Mouse (Mus musculus) neural tube, embryonic 14.5 days (tissue): ENCODE results near the gene Ripor3. TPM values are rescaled to one million over a fixed set of nuclear protein-coding genes. Genes with fewer than 3 reads are reported as not detected.

Source experiments
- ATAC-seq: fragments of 200-750 bp; cut with Nextera tagmentation; 2 replicates; pipeline ENCODE4 v1.8.0; 2017; ENCODE audit warnings: low read depth, mild to moderate bottlenecking, moderate TSS enrichment, moderate library complexity
- H3K27ac ChIP-seq: fragments of 300-500 bp; sonication (generic); 2 replicates; pipeline ENCODE4 v1.5.1; 2014; ENCODE audit warnings: low read depth, mild to moderate bottlenecking, control low read depth, low read length, moderate library complexity, mixed read lengths
- H3K27me3 ChIP-seq: fragments of 300-500 bp; sonication (generic); 2 replicates; pipeline ENCODE4 v1.6.1; 2014; ENCODE audit warnings: low read length; ENCODE audit not compliant: control insufficient read depth, insufficient read depth
- H3K36me3 ChIP-seq: fragments of 300-500 bp; sonication (generic); 2 replicates; pipeline ENCODE4 v1.6.1; 2014; ENCODE audit warnings: low read length, mixed read lengths; ENCODE audit not compliant: control insufficient read depth, insufficient read depth
- H3K4me1 ChIP-seq: fragments of 300-500 bp; sonication (generic); 2 replicates; pipeline ENCODE4 v1.6.1; 2014; ENCODE audit warnings: low read length; ENCODE audit not compliant: control insufficient read depth, insufficient read depth
- H3K4me2 ChIP-seq: fragments of 300-500 bp; sonication (generic); 2 replicates; pipeline ENCODE4 v1.6.1; 2014; ENCODE audit warnings: mild to moderate bottlenecking, low read depth, low read length, control low read depth
- H3K4me3 ChIP-seq: fragments of 300-500 bp; sonication (generic); 2 replicates; pipeline ENCODE4 v1.5.1; 2014; ENCODE audit warnings: low read depth, low read length, control low read depth, mixed read lengths
- H3K9ac ChIP-seq: fragments of 300-500 bp; sonication (generic); replicated peaks from 2 replicates; pipeline ENCODE4 v1.6.1; 2014; ENCODE audit warnings: low read depth, mild to moderate bottlenecking, control low read depth, low read length, mixed read lengths
- H3K9me3 ChIP-seq: fragments of 300-500 bp; sonication (generic); 2 replicates; pipeline ENCODE4 v1.6.1; 2016; ENCODE audit warnings: low read length; ENCODE audit not compliant: control insufficient read depth
- WGBS: fragments of 180-500 bp; shearing (Covaris S2); extraction: QIAGEN DNeasy Blood & Tissue Kit; methylation state at CpG from one replicate; pipeline ENCODE4 v1.1.7; 2014; 5-methylcytosine and 5-hydroxymethylcytosine counted together
- polyA plus RNA-seq: library from polyadenylated mRNA; unstranded; fragments of >200 nt; fragmentation: Nextera tagmentation; extraction: Ambion mirVana; gene quantifications from 2 replicates; pipeline ENCODE4 v1.2.1, GENCODE M21; 2014

Gene Ripor3
- polyA plus RNA-seq, 1 experiment from 2014 or later: 0.09 TPM

GRCm38 (mm10) chr2:167958082-167958788, 52.2 kb downstream of the Ripor3 start:
- H3K4me1 ChIP-seq: peaks cover 5% of the 10 kb centered on the region; the same call in 1 of the 2 replicates
- H3K9ac ChIP-seq: no peak overlapping the region
- WGBS: 49% methylated on average over 5 of the region's 5 CpGs
- H3K36me3 ChIP-seq: no peaks in the 10 kb centered on the region
- no peak overlapping the region for H3K4me2 ChIP-seq
- H3K9me3 ChIP-seq: no peaks in the 10 kb centered on the region
- peak overlapping the region; percentile 22; the same call in 1 of the 2 replicates for H3K27ac ChIP-seq
- H3K4me3 ChIP-seq: no peak overlapping the region
- no peak for ATAC-seq
- H3K27me3 ChIP-seq: no peaks in the 10 kb centered on the region

- Histone ChIP-seq H3K4me3 (no peak overlapping the region), H3K4me2 (no peak overlapping the region), H3K9me3 (no peaks in the 10 kb centered on the region), H3K27ac (no peak overlapping the region), H3K36me3 (no peaks in the 10 kb centered on the region), H3K9ac (no peak overlapping the region), H3K27me3 (no peaks in the 10 kb centered on the region), H3K4me1 (peaks cover 5% of the 10 kb centered on the region; the same call in 1 of the 2 replicates)
- 89% methylated on average over 1 of the region's 1 CpGs for WGBS
- no peak for ATAC-seq
Observed at GRCm38 (mm10) chr2:167957539-167957938, 52.9 kb downstream of the Ripor3 start.

- no peak for ATAC-seq
- no peak overlapping the region for H3K27ac ChIP-seq
- H3K9me3 ChIP-seq: no peaks in the 10 kb centered on the region
- WGBS: 75% methylated on average over 7 of the region's 7 CpGs
- H3K4me2 ChIP-seq: no peak overlapping the region
- H3K36me3 ChIP-seq: no peaks in the 10 kb centered on the region
- H3K9ac ChIP-seq: no peak overlapping the region
- no peaks in the 10 kb centered on the region for H3K27me3 ChIP-seq
- no peak overlapping the region for H3K4me3 ChIP-seq
- H3K4me1 ChIP-seq: peaks cover 5% of the 10 kb centered on the region; the same call in 1 of the 2 replicates
Observed at GRCm38 (mm10) chr2:167954928-167955327, 55.5 kb downstream of the Ripor3 start.

GRCm38 (mm10) chr2:167953819-167954218, 56.6 kb downstream of the Ripor3 start:
- Histone ChIP-seq H3K36me3 (no peaks in the 10 kb centered on the region), H3K9ac (no peak overlapping the region), H3K27me3 (no peaks in the 10 kb centered on the region), H3K4me1 (no peaks in the 10 kb centered on the region), H3K27ac (no peak overlapping the region), H3K4me2 (no peak overlapping the region), H3K4me3 (no peak overlapping the region), H3K9me3 (no peaks in the 10 kb centered on the region)
- ATAC-seq: no peak
- 92% methylated on average over 10 of the region's 10 CpGs for WGBS

GRCm38 (mm10) chr2:167951301-167952211, 58.9 kb downstream of the Ripor3 start:
- Histone ChIP-seq H3K9ac (no peak overlapping the region), H3K9me3 (no peaks in the 10 kb centered on the region), H3K27me3 (no peaks in the 10 kb centered on the region), H3K4me3 (no peak overlapping the region), H3K27ac (no peak overlapping the region), H3K4me1 (no peaks in the 10 kb centered on the region), H3K36me3 (no peaks in the 10 kb centered on the region), H3K4me2 (no peak overlapping the region)
- WGBS: 89% methylated on average over 13 of the region's 13 CpGs
- no peak for ATAC-seq

GRCm38 (mm10) chr2:167950681-167951080, 59.7 kb downstream of the Ripor3 start:
- ATAC-seq: no peak
- H3K4me2 ChIP-seq: no peak overlapping the region
- no peaks in the 10 kb centered on the region for H3K36me3 ChIP-seq
- no peaks in the 10 kb centered on the region for H3K27me3 ChIP-seq
- H3K27ac ChIP-seq: no peak overlapping the region
- H3K4me3 ChIP-seq: no peak overlapping the region
- H3K9ac ChIP-seq: no peak overlapping the region
- 86% methylated on average over 6 of the region's 6 CpGs for WGBS
- H3K4me1 ChIP-seq: peaks cover 2% of the 10 kb centered on the region; the same call in 1 of the 2 replicates
- no peaks in the 10 kb centered on the region for H3K9me3 ChIP-seq

- Histone ChIP-seq H3K27ac (no peak overlapping the region), H3K9ac (no peak overlapping the region), H3K9me3 (no peaks in the 10 kb centered on the region), H3K36me3 (no peaks in the 10 kb centered on the region), H3K4me1 (peaks cover 9% of the 10 kb centered on the region; the same call in 1 of the 2 replicates), H3K4me3 (no peak overlapping the region), H3K4me2 (no peak overlapping the region), H3K27me3 (no peaks in the 10 kb centered on the region)
- ATAC-seq: no peak
- WGBS: 57% methylated on average over 2 of the region's 2 CpGs
Observed at GRCm38 (mm10) chr2:167949808-167950207, 60.6 kb downstream of the Ripor3 start.

- H3K9ac ChIP-seq: no peak overlapping the region
- peaks cover 12% of the 10 kb centered on the region; the same call in 1 of the 2 replicates for H3K4me1 ChIP-seq
- H3K9me3 ChIP-seq: no peaks in the 10 kb centered on the region
- no peaks in the 10 kb centered on the region for H3K27me3 ChIP-seq
- no peak overlapping the region for H3K27ac ChIP-seq
- ATAC-seq: no peak
- H3K4me3 ChIP-seq: no peak overlapping the region
- H3K36me3 ChIP-seq: no peaks in the 10 kb centered on the region
- WGBS: 67% methylated on average over 6 of the region's 6 CpGs
- no peak overlapping the region for H3K4me2 ChIP-seq
Observed at GRCm38 (mm10) chr2:167949250-167949649, 61.2 kb downstream of the Ripor3 start.

GRCm38 (mm10) chr2:167948557-167948956, 61.9 kb downstream of the Ripor3 start:
- H3K4me2 ChIP-seq: no peak overlapping the region
- peaks cover 16% of the 10 kb centered on the region for H3K4me1 ChIP-seq
- WGBS: 85% methylated on average over 13 of the region's 13 CpGs
- no peaks in the 10 kb centered on the region for H3K9me3 ChIP-seq
- H3K27ac ChIP-seq: no peak overlapping the region
- no peak overlapping the region for H3K4me3 ChIP-seq
- no peak for ATAC-seq
- H3K9ac ChIP-seq: no peak overlapping the region
- no peaks in the 10 kb centered on the region for H3K27me3 ChIP-seq
- no peaks in the 10 kb centered on the region for H3K36me3 ChIP-seq
